12 mouse cellular contexts compared by ENCODE assay signal in the genomic region with DNA sequence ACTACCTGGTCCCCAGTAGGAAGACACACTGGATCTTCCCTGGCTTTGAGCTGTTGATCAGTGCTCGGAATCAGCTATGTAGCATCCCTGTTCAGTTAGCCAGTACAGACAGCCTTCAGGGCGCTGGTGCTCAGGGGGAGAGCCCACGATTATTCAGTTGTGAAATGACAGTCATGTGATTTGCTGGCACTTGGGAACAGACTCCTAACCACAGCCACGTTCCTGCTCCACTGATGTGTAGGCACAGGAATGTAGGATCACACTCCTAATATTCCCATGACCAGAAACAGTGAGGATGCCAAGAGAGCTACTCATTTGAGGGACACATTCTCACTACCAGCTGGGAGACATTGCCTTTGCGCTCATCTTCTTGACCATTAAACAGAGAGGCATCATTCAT.
"Had no signal": no experiment of that assay in that cellular context is flagged by ENCODE, and none has a peak within 500 bp of the region (broad histone marks: within the 10 kb centered on the region; RNA-seq: fewer than 3 reads in every experiment).

No protein-coding gene starts in this region.

- DNase-seq: kidney, adult 18-20 months; kidney, postnatal 25 days; lung, adult 18-20 months; retina, postnatal 1 day; right cerebral cortex, postnatal 14 days; thymus, postnatal 4 days had no signal

- H3K4me3 ChIP-seq: kidney, embryonic 15.5 days; left cerebral cortex, adult 2 months; limb, embryonic 15.5 days; midbrain, embryonic 13.5 days; neural tube, embryonic 13.5 days had no signal

- H3K27me3 ChIP-seq: kidney, embryonic 15.5 days; limb, embryonic 15.5 days; midbrain, embryonic 13.5 days; neural tube, embryonic 13.5 days had no signal

- H3K4me2 ChIP-seq: kidney, embryonic 15.5 days; limb, embryonic 15.5 days; midbrain, embryonic 13.5 days; neural tube, embryonic 13.5 days had no signal

- H3K36me3 ChIP-seq: kidney, embryonic 15.5 days; limb, embryonic 15.5 days; neural tube, embryonic 13.5 days had no signal

- H3K27ac ChIP-seq: kidney, embryonic 15.5 days; left cerebral cortex, adult 2 months; limb, embryonic 15.5 days; liver, embryonic 14.5 days; midbrain, embryonic 13.5 days; neural tube, embryonic 13.5 days had no signal

- H3K9me3 ChIP-seq: kidney, embryonic 15.5 days; limb, embryonic 15.5 days; midbrain, embryonic 13.5 days; neural tube, embryonic 13.5 days had no signal

- H3K4me1 ChIP-seq: midbrain, embryonic 13.5 days had no signal

- H3K9ac ChIP-seq: kidney, embryonic 15.5 days; limb, embryonic 15.5 days; liver, embryonic 14.5 days; midbrain, embryonic 13.5 days; neural tube, embryonic 13.5 days had no signal
